Comparison of ENCODE assay signal across 8 mouse cellular contexts in genomic region chr2:125507893-125508292, GRCm38 (mm10). TPM values are rescaled to one million over a fixed set of nuclear protein-coding genes. Genes with fewer than 3 reads are reported as not detected.
DNase-seq lines count a peak whose midpoint lies in the region; ATAC-seq and TF ChIP-seq lines count a peak whose summit lies in the region.

Fbn1 (minus strand) TSS chr2:125507993.

- peak within 1 kb of the TSS; percentile 18 for H3K4me3 ChIP-seq in C2C12 (ENCODE audit: insufficient read depth, poor library complexity, severe bottlenecking)
- H3K4me3 ChIP-seq in limb, embryonic 12.5 days (replicated peaks), result peak within 1 kb of the TSS; percentile 71

- H3ac ChIP-seq in C2C12 (ENCODE audit: control insufficient read depth, insufficient read length, low read depth), result peak within 1 kb of the TSS; percentile 38

- ATAC-seq in limb, embryonic 12.5 days (ENCODE audit: insufficient number of reproducible peaks, insufficient read depth, low FRiP score, low TSS enrichment, low read depth), result no peak
- ATAC-seq in frontal cortex, adult (ENCODE audit: low TSS enrichment), result no peak
- no peak for ATAC-seq in granulocyte monocyte progenitor cell, adult 5-6 weeks (replicated peaks; ENCODE audit: poor library complexity, severe bottlenecking)

- H3K27ac ChIP-seq in limb, embryonic 12.5 days, result peak within 1 kb of the TSS; percentile 88

- TF ChIP-seq CTCF in C2C12 (IDR thresholded peaks at IDR 0.05; ENCODE audit: control insufficient read depth, insufficient read depth, insufficient read length), result no peak

- H3K27me3 ChIP-seq in C2C12 (ENCODE audit: control insufficient read depth, insufficient read depth, insufficient read length), result no peaks in the 10 kb centered on the region
- peaks cover 52% of the 10 kb centered on the region for H3K27me3 ChIP-seq in limb, embryonic 12.5 days

- DNase-seq in adrenal gland, postnatal 14 days, result no peak
- no peak for DNase-seq in gonadal fat pad, adult 2 months (ENCODE audit: low read depth)
- no peak for DNase-seq in cerebellum, postnatal 36 days
- no peak for DNase-seq in frontal cortex, postnatal 25 days (ENCODE audit: low spot score in 2 of 2)

- H3K9ac ChIP-seq in limb, embryonic 12.5 days (replicated peaks), result peak within 1 kb of the TSS; percentile 79

- H3K4me2 ChIP-seq in limb, embryonic 12.5 days, result peak within 1 kb of the TSS; percentile 88

- peaks cover 13% of the 10 kb centered on the region for H3K79me3 ChIP-seq in C2C12 (ENCODE audit: low read depth)

- no peaks in the 10 kb centered on the region for H3K9me3 ChIP-seq in limb, embryonic 12.5 days

- peaks cover 13% of the 10 kb centered on the region for H3K4me1 ChIP-seq in limb, embryonic 12.5 days (replicated peaks)

- WGBS in limb, embryonic 12.5 days, result 88% methylated on average over 4 of the region's 4 CpGs

- H3K79me2 ChIP-seq in C2C12 (ENCODE audit: control insufficient read depth, insufficient read depth), result peaks cover 32% of the 10 kb centered on the region

- H3K36me3 ChIP-seq in C2C12 (ENCODE audit: control insufficient read depth, insufficient read depth), result peaks cover 3% of the 10 kb centered on the region
- no peaks in the 10 kb centered on the region for H3K36me3 ChIP-seq in limb, embryonic 12.5 days

TF ChIP-seq in C2C12, 6 proteins besides CTCF, POLR2A, EP300 and RAD21:
- TF ChIP-seq MYOG (IDR thresholded peaks at IDR 0.05; ENCODE audit: control insufficient read depth, extremely low read depth, insufficient read length), result no peak
- TF ChIP-seq MAX (IDR thresholded peaks at IDR 0.05), result no peak
- no peak for TF ChIP-seq MYOD1 (IDR thresholded peaks at IDR 0.05; ENCODE audit: control insufficient read depth, insufficient read length, low read depth)
- TF ChIP-seq FOSL1 (IDR thresholded peaks at IDR 0.05; ENCODE audit: insufficient read depth, low read length, poor library complexity, severe bottlenecking), result no peak
- no peak for TF ChIP-seq USF1 (IDR thresholded peaks at IDR 0.05; ENCODE audit: low read depth)
- no peak for TF ChIP-seq CEBPB (IDR thresholded peaks at IDR 0.05; ENCODE audit: low read depth)

RNA-seq across cellular contexts. Expression of gene Fbn1, which starts in this region (rescaled TPM):
- 14.8 TPM for polyA plus RNA-seq in C2C12 (2012; fragmentation: generic; extraction: Trizol)
- total RNA-seq in adrenal gland, postnatal 14 days (2021), result 88.2 and 93.1 TPM in 2 replicates
- 28.9 and 34.6 TPM in 2 replicates for polyA plus RNA-seq in gonadal fat pad, adult 2 months (2012; rRNA removed)
- polyA plus RNA-seq in limb, embryonic 12.5 days (2016; fragmentation: Nextera tagmentation; extraction: Ambion mirVana), result 11.5 and 14.2 TPM in 2 replicates
- total RNA-seq in granulocyte monocyte progenitor cell, adult 5-6 weeks (2014; fragmentation: Nextera tagmentation), result 0.13 TPM in 1 of 2 replicates, not detected in the other
- total RNA-seq in granulocyte monocyte progenitor cell, adult 5-6 weeks (2017), result 0.05 and 0.34 TPM in 2 replicates

Comparison
In these comparisons a context has a peak if more than half of its experiments do, and no peak if none do; other contexts are left out.
1. RNA of gene Fbn1 (total RNA-seq): 88.2 to 93.1 TPM in adrenal gland, postnatal 14 days; 0.05 to 0.34 TPM in granulocyte monocyte progenitor cell, adult 5-6 weeks; every median in the first group is over 10 times any median in the second.